Mouse (Mus musculus): ENCODE measurements around the gene Zfp775. TPM values are rescaled to one million over a fixed set of nuclear protein-coding genes. Genes with fewer than 3 reads are reported as not detected.

Gene Zfp775
- total and polyA plus RNA-seq, 2 experiments from 2014 or later: 8.6 to 9.5 TPM

- 3% methylated on average over 42 of the region's 45 CpGs for WGBS
- Histone ChIP-seq H3K36me3 (ENCODE audit: insufficient read depth, low read length) (peaks cover 28% of the 10 kb centered on the region), H3K9ac (replicated peaks; ENCODE audit: low read length, poor library complexity, severe bottlenecking) (peak within 1 kb of the TSS; percentile 67), H3K4me2 (ENCODE audit: low read depth, low read length, poor library complexity, severe bottlenecking) (peak within 1 kb of the TSS; percentile 69), H3K4me1 (ENCODE audit: insufficient read depth, low read length) (peaks cover 13% of the 10 kb centered on the region), H3K27ac (ENCODE audit: low read depth, low read length) (peak within 1 kb of the TSS; percentile 96), H3K9me3 (ENCODE audit: low read length) (peaks cover 13% of the 10 kb centered on the region; the same call in 1 of the 2 replicates), H3K27me3 (ENCODE audit: insufficient read depth, low read length) (no peaks in the 10 kb centered on the region), H3K4me3 (ENCODE audit: low read depth, low read length) (peak within 1 kb of the TSS; percentile 62)
- TF ChIP-seq CTCF (IDR thresholded peaks at IDR 0.05): peak; percentile 67
- peak; percentile 95 for DNase-seq (ENCODE audit: low spot score)
- peak; percentile 94 for ATAC-seq (ENCODE audit: low FRiP score)
Observed at GRCm38 (mm10) chr6:48593158-48594042, 8.5 kb upstream of the Zfp775 start, which contains the start of the genes Repin1 and Gm44965. Gene Repin1, plus strand, starts transcription at chr6:48593883. Gene Gm44965, plus strand, starts transcription at chr6:48593941.

- peak overlapping the region; percentile 96 for H3K27ac ChIP-seq (ENCODE audit: low read depth, low read length)
- TF ChIP-seq CTCF (IDR thresholded peaks at IDR 0.05): no peak
- H3K4me1 ChIP-seq (ENCODE audit: insufficient read depth, low read length): peaks cover 13% of the 10 kb centered on the region
- WGBS: 1% methylated on average over 40 of the region's 41 CpGs
- ATAC-seq (ENCODE audit: low FRiP score): peak; percentile 88
- H3K36me3 ChIP-seq (ENCODE audit: insufficient read depth, low read length): peaks cover 33% of the 10 kb centered on the region
- H3K27me3 ChIP-seq (ENCODE audit: insufficient read depth, low read length): no peaks in the 10 kb centered on the region
- peak overlapping the region; percentile 62 for H3K4me3 ChIP-seq (ENCODE audit: low read depth, low read length)
- H3K9me3 ChIP-seq (ENCODE audit: low read length): peaks cover 13% of the 10 kb centered on the region; the same call in 1 of the 2 replicates
- peak; percentile 81 for DNase-seq (ENCODE audit: low spot score)
- peak overlapping the region; percentile 69 for H3K4me2 ChIP-seq (ENCODE audit: low read depth, low read length, poor library complexity, severe bottlenecking)
- H3K9ac ChIP-seq (replicated peaks; ENCODE audit: low read length, poor library complexity, severe bottlenecking): peak overlapping the region; percentile 67
Observed at GRCm38 (mm10) chr6:48594043-48594738, 7.7 kb upstream of the Zfp775 start.

- Histone ChIP-seq H3K27me3 (ENCODE audit: insufficient read depth, low read length) (no peaks in the 10 kb centered on the region), H3K9me3 (ENCODE audit: low read length) (peaks cover 13% of the 10 kb centered on the region; the same call in 1 of the 2 replicates), H3K4me3 (ENCODE audit: low read depth, low read length) (peak overlapping the region; percentile 62; the same call in 1 of the 2 replicates), H3K27ac (ENCODE audit: low read depth, low read length) (peak overlapping the region; percentile 96), H3K36me3 (ENCODE audit: insufficient read depth, low read length) (peaks cover 41% of the 10 kb centered on the region), H3K4me2 (ENCODE audit: low read depth, low read length, poor library complexity, severe bottlenecking) (peak overlapping the region; percentile 69), H3K9ac (replicated peaks; ENCODE audit: low read length, poor library complexity, severe bottlenecking) (0 out of 2 replicates have a peak overlapping the region, but pooled peaks have one; percentile 67), H3K4me1 (ENCODE audit: insufficient read depth, low read length) (peaks cover 13% of the 10 kb centered on the region)
- DNase-seq (ENCODE audit: low spot score): no peak
- no peak for ATAC-seq (ENCODE audit: low FRiP score)
- 50% methylated on average over 1 of the region's 1 CpGs for WGBS
- TF ChIP-seq CTCF (IDR thresholded peaks at IDR 0.05): no peak
Observed at GRCm38 (mm10) chr6:48595278-48595677, 6.6 kb upstream of the Zfp775 start.

GRCm38 (mm10) chr6:48596545-48597232 is 5.2 kb upstream of the Zfp775 start:
- H3K27me3 ChIP-seq (ENCODE audit: insufficient read depth, low read length): no peaks in the 10 kb centered on the region
- H3K4me2 ChIP-seq (ENCODE audit: low read depth, low read length, poor library complexity, severe bottlenecking): no peak overlapping the region
- H3K36me3 ChIP-seq (ENCODE audit: insufficient read depth, low read length): peaks cover 41% of the 10 kb centered on the region
- no peak overlapping the region for H3K4me3 ChIP-seq (ENCODE audit: low read depth, low read length)
- 96% methylated on average over 45 of the region's 45 CpGs for WGBS
- ATAC-seq (ENCODE audit: low FRiP score) (no peak), DNase-seq (ENCODE audit: low spot score) (no peak)
- H3K9ac ChIP-seq (replicated peaks; ENCODE audit: low read length, poor library complexity, severe bottlenecking): no peak overlapping the region
- H3K9me3 ChIP-seq (ENCODE audit: low read length): peaks cover 13% of the 10 kb centered on the region; the same call in 1 of the 2 replicates
- H3K4me1 ChIP-seq (ENCODE audit: insufficient read depth, low read length): peaks cover 17% of the 10 kb centered on the region
- TF ChIP-seq CTCF (IDR thresholded peaks at IDR 0.05): no peak
- H3K27ac ChIP-seq (ENCODE audit: low read depth, low read length): no peak overlapping the region

DNA sequence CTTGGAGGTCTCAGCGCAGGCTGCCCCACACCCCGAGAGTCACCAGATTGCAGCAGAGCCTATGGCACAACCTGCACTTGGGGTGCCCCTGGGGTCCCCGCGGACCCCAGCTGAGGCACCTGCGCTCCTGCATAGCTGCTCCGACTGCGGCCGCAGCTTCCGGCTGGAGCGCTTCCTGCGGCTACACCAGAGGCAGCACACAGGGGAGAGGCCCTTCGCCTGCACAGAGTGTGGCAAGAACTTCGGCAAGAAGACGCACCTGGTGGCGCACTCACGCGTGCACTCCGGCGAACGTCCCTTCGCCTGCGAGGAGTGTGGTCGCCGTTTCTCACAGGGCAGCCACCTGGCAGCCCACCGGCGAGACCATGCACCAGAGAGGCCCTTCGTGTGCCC is 4.6 kb upstream of the Zfp775 start:
- H3K27me3 ChIP-seq (ENCODE audit: insufficient read depth, low read length): no peaks in the 10 kb centered on the region
- DNase-seq (ENCODE audit: low spot score) (no peak), ATAC-seq (ENCODE audit: low FRiP score) (no peak)
- peaks cover 13% of the 10 kb centered on the region; the same call in 1 of the 2 replicates for H3K9me3 ChIP-seq (ENCODE audit: low read length)
- no peak overlapping the region for H3K4me2 ChIP-seq (ENCODE audit: low read depth, low read length, poor library complexity, severe bottlenecking)
- WGBS: 98% methylated on average over 27 of the region's 27 CpGs
- H3K4me1 ChIP-seq (ENCODE audit: insufficient read depth, low read length): peaks cover 17% of the 10 kb centered on the region
- no peak overlapping the region for H3K9ac ChIP-seq (replicated peaks; ENCODE audit: low read length, poor library complexity, severe bottlenecking)
- TF ChIP-seq CTCF (IDR thresholded peaks at IDR 0.05): no peak
- H3K36me3 ChIP-seq (ENCODE audit: insufficient read depth, low read length): peaks cover 41% of the 10 kb centered on the region
- no peak overlapping the region for H3K4me3 ChIP-seq (ENCODE audit: low read depth, low read length)
- H3K27ac ChIP-seq (ENCODE audit: low read depth, low read length): no peak overlapping the region

Data from midbrain, postnatal 0 days (tissue).